15 mouse cellular contexts compared by ENCODE assay signal in the genomic region with DNA sequence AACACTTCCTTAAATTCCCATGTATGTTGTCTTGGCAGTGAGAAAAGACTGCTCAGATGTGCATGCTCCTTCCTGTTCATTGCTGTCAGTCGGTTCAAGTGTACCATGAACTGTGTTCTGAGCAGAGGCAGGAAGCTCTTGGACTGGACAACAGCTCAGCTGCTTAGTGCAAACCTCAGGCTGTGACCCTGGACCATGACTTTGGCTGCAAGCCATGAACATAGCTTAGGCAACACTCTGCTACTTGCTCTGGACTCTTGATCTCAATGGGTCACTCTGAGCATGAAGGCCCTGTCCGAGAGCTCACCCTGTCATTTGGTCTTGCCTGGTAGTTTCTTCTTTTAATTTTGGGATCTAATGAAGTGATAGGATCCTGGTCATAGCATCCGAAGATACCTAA. TPM values are rescaled to one million over a fixed set of nuclear protein-coding genes. Genes with fewer than 3 reads are reported as not detected.
DNase-seq lines count a peak whose midpoint lies in the region; TF ChIP-seq lines count a peak whose summit lies in the region.
"Had no signal": no experiment of that assay in that cellular context is flagged by ENCODE, and none has a peak within 500 bp of the region (broad histone marks: within the 10 kb centered on the region; RNA-seq: fewer than 3 reads in every experiment).

No protein-coding gene starts in this region.

- 58% methylated on average over 3 of the region's 3 CpGs for WGBS in lung, adult 2 months

- no peak overlapping the region for H3K4me3 ChIP-seq in lung, adult 2 months (replicated peaks; ENCODE audit: extremely low read depth, low read depth, low read length)
- H3K4me3 ChIP-seq: heart, embryonic 15.5 days; layer of hippocampus, adult 2 months; myocyte had no signal

- no peaks in the 10 kb centered on the region for H3K4me1 ChIP-seq in lung, adult 2 months (ENCODE audit: control insufficient read depth, insufficient read depth, low read length)

- DNase-seq in ovary, postnatal 36 days (ENCODE audit: low spot score): peak; percentile 15
- DNase-seq in ovary, postnatal 10 days (ENCODE audit: low spot score): no peak
- DNase-seq in kidney, postnatal 25 days: peak; percentile 87 to 91
- DNase-seq in lung, adult 2 months: peak; percentile 7
- DNase-seq in urinary bladder, postnatal 25 days (ENCODE audit: low spot score): no peak
- DNase-seq in frontal cortex, postnatal 10 days (ENCODE audit: low spot score in 2 of 2): no peak
- no peak for DNase-seq in right cerebral cortex, postnatal 10 days (ENCODE audit: low spot score in 2 of 2)
- DNase-seq: cerebellum, adult 2 months; gastrocnemius, postnatal 14 days; left cerebral cortex, postnatal 4 days; thymus, postnatal 25 days had no signal

- TF ChIP-seq CTCF in lung, adult 2 months (IDR thresholded peaks at IDR 0.05; ENCODE audit: insufficient read depth, low read length): no peak

- TF ChIP-seq POLR2A in lung, adult 2 months (IDR thresholded peaks at IDR 0.05; ENCODE audit: borderline replicate concordance, extremely low read depth, low read depth, low read length): no peak

RNA-seq across cellular contexts. Expression of a gene that starts 9.6 kb away (rescaled TPM):
- 4.9 and 6.3 TPM in 2 replicates for polyA plus RNA-seq in lung, adult 2 months (2012; rRNA removed)
- polyA plus RNA-seq: CD4-positive, CD25-positive, alpha-beta regulatory T cell, adult 4 months had no signal

Comparison
In these comparisons a context has a peak if more than half of its experiments do, and no peak if none do; other contexts are left out.
1. DNase-seq: peak in ovary, postnatal 36 days (single experiment), kidney, postnatal 25 days (2 of 2) and lung, adult 2 months (single experiment); none in ovary, postnatal 10 days (single experiment), urinary bladder, postnatal 25 days (single experiment), frontal cortex, postnatal 10 days (0 of 2) and right cerebral cortex, postnatal 10 days (0 of 2).